Mouse (Mus musculus) hindbrain, embryonic 11.5 days (tissue): ENCODE results near the gene Moxd2. TPM values are rescaled to one million over a fixed set of nuclear protein-coding genes. Genes with fewer than 3 reads are reported as not detected.
A peak's percentile ranks its signal among the peaks of the same experiment; 100 is the strongest.

Experiments used
- ATAC-seq: fragments of 200-750 bp; cut with Nextera tagmentation; 2 replicates; pipeline ENCODE4 v1.8.0; 2017; ENCODE audit warnings: mild to moderate bottlenecking, moderate TSS enrichment, moderate library complexity; ENCODE audit not compliant: low FRiP score
- DNase-seq: peaks from one replicate; pipeline ENCODE4 v3.0.0-alpha.2; 2015; ENCODE audit warnings: low spot score
- H3K27ac ChIP-seq: fragments of 300-500 bp; sonication (generic); 2 replicates; pipeline ENCODE4 v1.5.1; 2014; ENCODE audit warnings: mild to moderate bottlenecking, low read depth, low read length
- H3K27me3 ChIP-seq: fragments of 300-500 bp; sonication (generic); 2 replicates; pipeline ENCODE4 v1.6.1; 2014; ENCODE audit warnings: mild to moderate bottlenecking, low read length, moderate library complexity, mixed read lengths; ENCODE audit not compliant: control insufficient read depth, insufficient read depth
- H3K36me3 ChIP-seq: fragments of 300-500 bp; sonication (generic); 2 replicates; pipeline ENCODE4 v1.6.1; 2014; ENCODE audit warnings: mild to moderate bottlenecking, low read length, moderate library complexity, mixed read lengths; ENCODE audit not compliant: control insufficient read depth, insufficient read depth
- H3K4me1 ChIP-seq: fragments of 300-500 bp; sonication (generic); replicated peaks from 2 replicates; pipeline ENCODE4 v1.6.1; 2014; ENCODE audit warnings: low read length, mixed read lengths; ENCODE audit not compliant: control insufficient read depth, insufficient read depth
- H3K4me2 ChIP-seq: fragments of 300-500 bp; sonication (generic); replicated peaks from 2 replicates; pipeline ENCODE4 v1.6.1; 2014; ENCODE audit warnings: mild to moderate bottlenecking, low read depth, low read length
- H3K4me3 ChIP-seq: fragments of 300-500 bp; sonication (generic); 2 replicates; pipeline ENCODE4 v1.5.1; 2014; ENCODE audit warnings: low read depth, low read length
- H3K9ac ChIP-seq: fragments of 300-500 bp; sonication (generic); 2 replicates; pipeline ENCODE4 v1.6.1; 2014; ENCODE audit warnings: low read depth, low read length
- H3K9me3 ChIP-seq: fragments of 300-500 bp; sonication (generic); 2 replicates; pipeline ENCODE4 v1.6.1; 2016; ENCODE audit warnings: low read length; ENCODE audit not compliant: control insufficient read depth
- WGBS: fragments of 180-500 bp; shearing (Covaris S2); extraction: QIAGEN DNeasy Blood & Tissue Kit; methylation state at CpG from one replicate; pipeline ENCODE4 v1.1.7; 2014; 5-methylcytosine and 5-hydroxymethylcytosine counted together
- polyA plus RNA-seq: library from polyadenylated mRNA; unstranded; fragments of >200 nt; fragmentation: Nextera tagmentation; extraction: Ambion mirVana; gene quantifications from 2 replicates; pipeline ENCODE4 v1.2.1, GENCODE M21; 2014

Gene Moxd2
- not detected in 2 replicates for polyA plus RNA-seq

DNA sequence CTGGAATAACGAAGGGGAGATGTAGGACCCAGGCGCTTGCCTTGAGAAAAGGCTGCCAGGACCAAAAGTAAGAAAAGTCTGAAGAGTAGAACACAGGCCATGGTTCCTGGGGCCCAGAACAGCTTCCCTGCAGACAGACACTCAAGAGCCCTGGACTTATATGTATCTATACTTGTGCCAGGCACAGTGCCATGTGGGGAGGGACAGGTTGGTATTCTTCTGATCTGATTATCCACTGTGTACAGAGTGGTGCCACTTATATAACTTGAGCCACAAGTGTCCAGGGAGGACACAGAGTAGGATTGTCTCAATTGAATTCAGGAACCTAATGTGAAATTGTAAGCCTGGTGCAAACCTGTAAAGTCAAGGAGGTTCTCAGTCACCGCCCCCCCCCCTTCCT lies at the start of gene Moxd2:
Gene Moxd2 (minus strand): TSS at position 101 of the 400 bp plus-strand sequence.
- H3K27ac ChIP-seq: no peak within 1 kb of the TSS
- no peak for DNase-seq
- 96% methylated on average over 3 of the region's 3 CpGs for WGBS
- no peak within 1 kb of the TSS for H3K4me3 ChIP-seq
- H3K36me3 ChIP-seq: no peaks in the 10 kb centered on the region
- H3K27me3 ChIP-seq: no peaks in the 10 kb centered on the region
- H3K4me2 ChIP-seq: no peak within 1 kb of the TSS
- no peak within 1 kb of the TSS for H3K9ac ChIP-seq
- no peak for ATAC-seq
- H3K9me3 ChIP-seq: no peaks in the 10 kb centered on the region
- no peaks in the 10 kb centered on the region for H3K4me1 ChIP-seq

- H3K9ac ChIP-seq: no peak overlapping the region
- no peaks in the 10 kb centered on the region for H3K27me3 ChIP-seq
- H3K4me3 ChIP-seq: no peak overlapping the region
- H3K36me3 ChIP-seq: no peaks in the 10 kb centered on the region
- no peak overlapping the region for H3K4me2 ChIP-seq
- H3K27ac ChIP-seq: no peak overlapping the region
- H3K4me1 ChIP-seq: no peaks in the 10 kb centered on the region
- no peak for DNase-seq
- ATAC-seq: no peak
- 88% methylated on average over 4 of the region's 4 CpGs for WGBS
- no peaks in the 10 kb centered on the region for H3K9me3 ChIP-seq
These were observed 32.7 kb upstream of the Moxd2 start for GRCm38 (mm10) chr6:40919954-40920353.

DNA sequence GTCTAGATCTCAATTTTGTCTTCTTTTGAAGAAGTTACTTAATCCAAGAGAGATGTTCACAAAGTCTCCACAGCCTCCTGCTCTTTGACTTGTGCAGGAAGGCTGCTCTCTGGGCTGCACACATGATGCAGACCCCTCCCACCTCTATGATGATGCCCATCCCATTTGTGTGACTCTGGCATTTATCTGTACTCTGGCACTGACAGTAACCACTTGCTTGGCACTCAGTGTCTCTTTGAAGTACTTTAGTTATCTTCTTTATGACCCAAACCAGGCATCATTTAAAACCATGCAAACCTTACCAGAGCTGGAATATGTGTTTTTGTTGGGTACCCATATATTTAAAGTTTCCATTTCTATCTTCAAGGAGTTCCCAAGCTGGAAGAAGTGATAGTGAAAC lies 13.0 kb upstream of the Moxd2 start, which contains the start of gene Prss58:
Gene Prss58 (minus strand): TSS at position 101 of the 400 bp plus-strand sequence.
- no peak within 1 kb of the TSS for H3K27ac ChIP-seq
- H3K9me3 ChIP-seq: no peaks in the 10 kb centered on the region
- H3K27me3 ChIP-seq: no peaks in the 10 kb centered on the region
- H3K4me1 ChIP-seq: no peaks in the 10 kb centered on the region
- no peaks in the 10 kb centered on the region for H3K36me3 ChIP-seq
- DNase-seq: no peak
- no peak for ATAC-seq
- H3K4me2 ChIP-seq: no peak within 1 kb of the TSS
- no peak within 1 kb of the TSS for H3K4me3 ChIP-seq
- H3K9ac ChIP-seq: no peak within 1 kb of the TSS

DNA sequence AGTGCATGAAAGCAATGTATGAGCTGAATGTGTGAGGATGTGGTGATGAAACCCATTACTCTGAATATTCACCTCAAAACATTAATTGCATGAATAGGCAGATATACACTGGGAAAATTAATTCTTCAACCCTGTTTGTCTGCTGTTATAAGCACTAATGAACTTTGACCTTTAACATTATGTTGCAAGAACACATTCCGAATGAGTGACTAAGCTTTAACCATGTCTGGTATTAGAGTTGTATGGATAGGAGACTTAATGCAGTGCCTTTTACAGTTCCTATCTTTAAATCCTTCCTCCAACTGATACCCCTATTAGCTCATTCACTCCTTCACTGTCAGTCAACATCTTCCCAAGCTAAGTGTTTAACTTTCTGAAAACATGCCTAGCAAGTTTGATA lies 7.4 kb upstream of the Moxd2 start:
- no peaks in the 10 kb centered on the region for H3K27me3 ChIP-seq
- no peak overlapping the region for H3K4me3 ChIP-seq
- no peaks in the 10 kb centered on the region for H3K4me1 ChIP-seq
- H3K9me3 ChIP-seq: no peaks in the 10 kb centered on the region
- no peak overlapping the region for H3K9ac ChIP-seq
- no peaks in the 10 kb centered on the region for H3K36me3 ChIP-seq
- H3K27ac ChIP-seq: no peak overlapping the region
- WGBS: 94% methylated on average over 1 of the region's 1 CpGs
- ATAC-seq (no peak), DNase-seq (no peak)
- no peak overlapping the region for H3K4me2 ChIP-seq

DNA sequence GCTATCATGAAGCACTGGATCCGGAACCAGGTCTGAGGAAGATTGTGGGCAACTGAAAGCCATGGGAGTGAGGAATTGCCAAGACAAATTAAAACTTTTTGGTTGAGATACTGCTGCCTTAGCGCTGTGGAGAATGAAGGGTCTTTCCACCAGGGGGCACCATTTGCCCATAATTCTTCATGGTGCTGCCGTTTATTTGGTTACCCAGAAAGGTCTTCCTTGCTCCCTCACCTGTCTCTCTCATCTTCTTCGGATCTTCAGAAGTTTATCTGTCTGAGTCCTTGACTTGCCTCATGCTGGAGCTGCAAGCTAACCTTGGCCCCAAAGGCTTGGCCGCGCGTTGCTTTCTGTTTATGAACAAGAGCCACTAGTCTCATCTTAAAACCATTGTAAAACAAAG lies 6.3 kb upstream of the Moxd2 start:
- no peak overlapping the region for H3K27ac ChIP-seq
- ATAC-seq (0 out of 2 replicates have a peak, but pooled peaks have one; percentile 19), DNase-seq (peak; percentile 59)
- no peak overlapping the region for H3K4me3 ChIP-seq
- 46% methylated on average over 7 of the region's 7 CpGs for WGBS
- H3K9me3 ChIP-seq: no peaks in the 10 kb centered on the region
- H3K4me2 ChIP-seq: no peak overlapping the region
- H3K4me1 ChIP-seq: no peaks in the 10 kb centered on the region
- H3K36me3 ChIP-seq: no peaks in the 10 kb centered on the region
- H3K27me3 ChIP-seq: no peaks in the 10 kb centered on the region
- no peak overlapping the region for H3K9ac ChIP-seq

GRCm38 (mm10) chr6:40891754-40892153 lies 4.5 kb upstream of the Moxd2 start:
- H3K4me3 ChIP-seq: no peak overlapping the region
- no peak overlapping the region for H3K4me2 ChIP-seq
- DNase-seq (no peak), ATAC-seq (no peak)
- H3K4me1 ChIP-seq: no peaks in the 10 kb centered on the region
- WGBS: 82% methylated on average over 4 of the region's 4 CpGs
- H3K27me3 ChIP-seq: no peaks in the 10 kb centered on the region
- H3K9me3 ChIP-seq: no peaks in the 10 kb centered on the region
- H3K9ac ChIP-seq: no peak overlapping the region
- H3K36me3 ChIP-seq: no peaks in the 10 kb centered on the region
- no peak overlapping the region for H3K27ac ChIP-seq

GRCm38 (mm10) chr6:40890973-40891372 lies 3.7 kb upstream of the Moxd2 start:
- Histone ChIP-seq H3K9me3 (no peaks in the 10 kb centered on the region), H3K9ac (no peak overlapping the region), H3K36me3 (no peaks in the 10 kb centered on the region), H3K4me2 (no peak overlapping the region), H3K27me3 (no peaks in the 10 kb centered on the region), H3K4me1 (no peaks in the 10 kb centered on the region), H3K27ac (no peak overlapping the region), H3K4me3 (no peak overlapping the region)
- ATAC-seq (no peak), DNase-seq (no peak)
- WGBS: 82% methylated on average over 1 of the region's 1 CpGs

DNA sequence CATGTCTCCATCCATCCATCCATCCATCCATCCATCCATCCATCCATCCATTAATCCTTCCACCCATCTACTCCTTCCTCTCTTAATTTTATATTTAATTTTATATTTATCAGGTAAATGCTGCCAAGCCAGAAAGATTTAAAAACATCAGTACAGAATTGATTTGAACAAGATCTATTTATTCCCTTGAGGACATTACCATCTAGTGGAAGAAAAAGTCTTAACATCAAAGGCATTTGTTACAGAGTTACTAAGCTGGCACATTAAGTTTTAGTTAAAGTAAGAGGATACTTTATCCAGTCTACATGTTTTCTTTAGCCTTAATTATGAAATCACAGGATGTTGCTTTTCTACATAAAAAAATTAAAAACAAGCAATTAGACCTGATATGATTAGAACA lies 42.0 kb downstream of the Moxd2 start:
- Histone ChIP-seq H3K4me1 (no peaks in the 10 kb centered on the region), H3K4me3 (no peak overlapping the region), H3K9ac (no peak overlapping the region), H3K36me3 (no peaks in the 10 kb centered on the region), H3K4me2 (no peak overlapping the region), H3K27ac (no peak overlapping the region), H3K27me3 (no peaks in the 10 kb centered on the region), H3K9me3 (no peaks in the 10 kb centered on the region)
- ATAC-seq (no peak), DNase-seq (no peak)
